Mouse (Mus musculus) stomach, embryonic 15.5 days (tissue): ENCODE measurements around the gene Slc24a2. TPM values are rescaled to one million over a fixed set of nuclear protein-coding genes. Genes with fewer than 3 reads are reported as not detected.

Experiments used
- ATAC-seq: fragments of 200-750 bp; cut with Nextera tagmentation; 2 replicates; pipeline ENCODE4 v1.8.0; 2017; ENCODE audit warnings: low read depth, moderate number of reproducible peaks, moderate TSS enrichment; ENCODE audit not compliant: insufficient read depth, low FRiP score
- H3K27ac ChIP-seq: fragments of 300-500 bp; sonication (generic); 2 replicates; pipeline ENCODE4 v1.5.1; 2015; ENCODE audit warnings: mild to moderate bottlenecking, inconsistent platforms
- H3K27me3 ChIP-seq: fragments of 300-500 bp; sonication (generic); replicated peaks from 2 replicates; pipeline ENCODE4 v1.6.1; 2015; ENCODE audit warnings: inconsistent platforms
- H3K36me3 ChIP-seq: fragments of 300-500 bp; sonication (generic); 2 replicates; pipeline ENCODE4 v1.6.1; 2015; ENCODE audit warnings: inconsistent platforms
- H3K4me1 ChIP-seq: fragments of 300-500 bp; sonication (generic); 2 replicates; pipeline ENCODE4 v1.6.1; 2015; ENCODE audit warnings: inconsistent platforms
- H3K4me2 ChIP-seq: fragments of 300-500 bp; sonication (generic); 2 replicates; pipeline ENCODE4 v1.6.1; 2015; ENCODE audit warnings: mild to moderate bottlenecking, inconsistent platforms
- H3K4me3 ChIP-seq: fragments of 300-500 bp; sonication (generic); replicated peaks from 2 replicates; pipeline ENCODE4 v1.5.1; 2015; ENCODE audit warnings: inconsistent platforms
- H3K9ac ChIP-seq: fragments of 300-500 bp; sonication (generic); 2 replicates; pipeline ENCODE4 v1.6.1; 2015; ENCODE audit warnings: inconsistent platforms
- H3K9me3 ChIP-seq: fragments of 300-500 bp; sonication (generic); 2 replicates; pipeline ENCODE4 v1.6.1; 2016; ENCODE audit warnings: inconsistent platforms
- WGBS: fragments of 180-500 bp; shearing (Covaris S2); methylation state at CpG from one replicate; pipeline ENCODE4 v1.1.7; 2015; 5-methylcytosine and 5-hydroxymethylcytosine counted together
- polyA plus RNA-seq: library from polyadenylated mRNA; unstranded; fragments of >200 nt; fragmentation: Nextera tagmentation; extraction: Ambion mirVana; gene quantifications from 2 replicates; pipeline ENCODE4 v1.2.1, GENCODE M21; 2015

Slc24a2 gene
- polyA plus RNA-seq: 0.10 and 0.22 TPM in 2 replicates

DNA sequence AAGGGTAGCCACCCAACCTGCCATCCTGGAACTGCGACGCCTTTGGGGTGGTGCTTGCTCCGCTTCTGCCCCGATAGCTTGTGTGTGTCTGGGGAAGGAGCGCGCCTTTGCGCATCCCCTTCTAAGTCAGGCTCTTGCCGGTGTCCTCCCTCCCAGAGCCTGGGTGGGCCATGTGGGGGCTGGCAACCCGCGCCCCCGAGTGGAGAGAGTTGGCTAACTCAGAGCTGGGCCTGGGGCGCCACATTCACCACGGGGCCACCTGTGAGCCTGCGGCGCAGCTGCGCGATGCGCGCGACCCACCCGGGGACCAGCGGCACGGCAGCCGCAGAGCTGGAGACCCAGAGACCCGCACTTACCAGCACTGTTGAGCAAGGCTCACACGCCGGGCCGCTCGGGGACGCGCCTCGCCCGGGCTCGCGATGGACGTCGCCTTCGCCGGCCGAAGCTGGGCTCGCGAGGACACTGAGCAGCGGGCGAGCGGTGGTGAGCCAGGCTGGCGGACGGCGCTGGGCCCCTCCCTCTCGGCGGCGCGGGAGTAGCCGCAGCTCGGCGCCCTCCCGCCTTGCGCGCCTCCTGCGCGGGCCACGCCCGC, at the start of gene Slc24a2:
TSS of gene Slc24a2 (minus strand) at position 518 of the 592 bp plus-strand sequence.
- Histone ChIP-seq H3K9me3 (no peaks in the 10 kb centered on the region), H3K9ac (no peak within 1 kb of the TSS), H3K4me1 (peaks cover 6% of the 10 kb centered on the region; the same call in 1 of the 2 replicates), H3K4me2 (peak within 1 kb of the TSS; percentile 98), H3K36me3 (no peaks in the 10 kb centered on the region), H3K27me3 (peaks cover 14% of the 10 kb centered on the region), H3K4me3 (peak within 1 kb of the TSS; percentile 48), H3K27ac (no peak within 1 kb of the TSS)
- WGBS: under 1% methylated on average over 62 of the region's 62 CpGs
- peak; percentile 92 for ATAC-seq

GRCm38 (mm10) chr4:87274825-87275224, 44.5 kb upstream of the Slc24a2 start:
- Histone ChIP-seq H3K4me1 (no peaks in the 10 kb centered on the region), H3K4me3 (no peak overlapping the region), H3K27me3 (no peaks in the 10 kb centered on the region), H3K27ac (no peak overlapping the region), H3K36me3 (no peaks in the 10 kb centered on the region), H3K4me2 (no peak overlapping the region), H3K9ac (no peak overlapping the region), H3K9me3 (no peaks in the 10 kb centered on the region)
- 19% methylated on average over 1 of the region's 1 CpGs for WGBS
- ATAC-seq: no peak

DNA sequence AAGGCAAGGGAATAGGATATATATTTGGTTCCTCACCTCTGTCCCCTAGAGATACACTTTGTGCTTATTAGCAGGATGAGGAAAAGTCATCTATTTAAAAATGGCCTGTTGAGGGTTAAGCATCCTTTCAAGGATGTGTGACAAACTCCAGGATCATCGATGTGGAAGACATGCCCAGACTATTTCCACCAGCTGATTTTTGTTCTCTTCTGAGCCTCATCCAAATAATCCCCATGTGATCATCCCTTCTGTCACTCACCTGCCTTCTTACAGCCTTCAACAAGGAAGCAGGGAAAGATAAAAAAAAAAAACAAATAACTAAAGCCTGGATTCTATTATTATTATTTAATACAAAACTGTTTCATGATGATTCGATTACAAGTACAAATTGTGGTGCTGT, 44.0 kb upstream of the Slc24a2 start:
- Histone ChIP-seq H3K9ac (no peak overlapping the region), H3K4me2 (no peak overlapping the region), H3K36me3 (no peaks in the 10 kb centered on the region), H3K27me3 (no peaks in the 10 kb centered on the region), H3K4me3 (no peak overlapping the region), H3K27ac (no peak overlapping the region), H3K9me3 (no peaks in the 10 kb centered on the region), H3K4me1 (no peaks in the 10 kb centered on the region)
- WGBS: 72% methylated on average over 2 of the region's 2 CpGs
- no peak for ATAC-seq

GRCm38 (mm10) chr4:87273476-87273875, 43.2 kb upstream of the Slc24a2 start:
- Histone ChIP-seq H3K27ac (no peak overlapping the region), H3K9ac (no peak overlapping the region), H3K27me3 (no peaks in the 10 kb centered on the region), H3K4me3 (no peak overlapping the region), H3K4me2 (no peak overlapping the region), H3K4me1 (no peaks in the 10 kb centered on the region), H3K36me3 (no peaks in the 10 kb centered on the region), H3K9me3 (no peaks in the 10 kb centered on the region)
- 93% methylated on average over 3 of the region's 3 CpGs for WGBS
- ATAC-seq: no peak

DNA sequence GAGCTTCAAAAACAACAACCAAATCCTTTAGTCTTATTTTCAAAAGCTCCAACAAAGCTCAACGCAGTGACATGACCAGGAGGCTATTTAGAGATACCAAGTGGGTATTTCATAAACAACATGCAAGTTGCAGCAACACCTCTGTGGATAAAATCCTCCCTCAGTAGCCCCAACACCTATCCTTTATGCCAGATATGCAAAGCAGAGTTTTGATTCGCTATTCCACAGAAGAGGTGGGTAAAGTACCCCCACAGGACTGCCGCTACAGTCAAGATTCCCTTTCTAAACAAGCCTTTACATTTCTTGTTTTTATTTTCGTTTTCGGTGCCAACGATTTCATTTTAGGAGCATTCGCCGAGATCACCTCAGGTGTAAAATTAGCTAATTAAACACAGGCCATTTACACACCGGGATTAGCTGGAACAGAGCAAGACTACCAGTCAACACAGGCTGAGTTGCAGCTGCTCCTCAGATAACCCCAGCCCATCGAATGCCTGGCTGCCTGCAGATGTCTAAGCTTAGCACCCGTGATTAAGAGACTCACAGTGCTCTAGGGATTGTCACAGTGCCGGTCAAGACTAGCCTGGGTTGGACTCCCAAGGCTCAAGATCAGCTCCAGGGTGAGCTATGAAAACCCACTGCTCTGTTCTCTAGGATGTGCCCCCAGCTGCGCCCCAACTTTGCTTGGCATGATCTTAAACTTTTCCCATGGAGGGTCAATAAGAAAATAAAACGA, 885 bp downstream of the Slc24a2 start:
- no peak overlapping the region for H3K9ac ChIP-seq
- ATAC-seq: no peak
- H3K27me3 ChIP-seq: peaks cover 14% of the 10 kb centered on the region
- peaks cover 6% of the 10 kb centered on the region; the same call in 1 of the 2 replicates for H3K4me1 ChIP-seq
- H3K36me3 ChIP-seq: no peaks in the 10 kb centered on the region
- no peaks in the 10 kb centered on the region for H3K9me3 ChIP-seq
- 19% methylated on average over 14 of the region's 14 CpGs for WGBS
- H3K4me3 ChIP-seq: peak overlapping the region; percentile 48
- H3K4me2 ChIP-seq: peak overlapping the region; percentile 98
- no peak overlapping the region for H3K27ac ChIP-seq

DNA sequence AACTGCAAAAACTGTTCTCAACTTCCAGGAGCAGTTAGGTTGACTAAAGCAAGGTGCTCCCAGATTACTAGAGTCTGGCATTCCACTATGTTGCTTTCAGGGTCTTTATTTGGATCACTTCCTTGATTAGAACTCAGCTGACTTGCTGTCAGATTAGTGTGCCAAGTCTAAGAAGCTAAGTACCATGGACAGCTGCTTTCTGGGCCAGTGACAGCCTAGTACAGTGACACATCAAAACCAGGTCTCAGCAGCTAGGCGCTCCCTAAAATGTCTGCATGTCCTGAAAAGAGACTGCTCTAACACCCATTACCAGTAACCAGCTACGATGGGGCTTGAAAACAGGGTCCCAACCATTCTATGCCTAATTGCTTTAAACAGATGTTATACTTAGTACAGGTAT, 8.7 kb downstream of the Slc24a2 start:
- Histone ChIP-seq H3K4me2 (no peak overlapping the region), H3K4me1 (no peaks in the 10 kb centered on the region), H3K9me3 (no peaks in the 10 kb centered on the region), H3K4me3 (no peak overlapping the region), H3K36me3 (no peaks in the 10 kb centered on the region), H3K27me3 (no peaks in the 10 kb centered on the region), H3K27ac (no peak overlapping the region), H3K9ac (no peak overlapping the region)
- ATAC-seq: no peak
- WGBS: 56% methylated on average over 2 of the region's 2 CpGs

- 71% methylated on average over 5 of the region's 5 CpGs for WGBS
- no peak overlapping the region for H3K9ac ChIP-seq
- H3K27ac ChIP-seq: no peak overlapping the region
- H3K27me3 ChIP-seq: no peaks in the 10 kb centered on the region
- no peaks in the 10 kb centered on the region for H3K9me3 ChIP-seq
- ATAC-seq: no peak
- H3K36me3 ChIP-seq: no peaks in the 10 kb centered on the region
- no peaks in the 10 kb centered on the region for H3K4me1 ChIP-seq
- no peak overlapping the region for H3K4me2 ChIP-seq
- no peak overlapping the region for H3K4me3 ChIP-seq
Measured at GRCm38 (mm10) chr4:87218196-87218595, 12.1 kb downstream of the Slc24a2 start.

DNA sequence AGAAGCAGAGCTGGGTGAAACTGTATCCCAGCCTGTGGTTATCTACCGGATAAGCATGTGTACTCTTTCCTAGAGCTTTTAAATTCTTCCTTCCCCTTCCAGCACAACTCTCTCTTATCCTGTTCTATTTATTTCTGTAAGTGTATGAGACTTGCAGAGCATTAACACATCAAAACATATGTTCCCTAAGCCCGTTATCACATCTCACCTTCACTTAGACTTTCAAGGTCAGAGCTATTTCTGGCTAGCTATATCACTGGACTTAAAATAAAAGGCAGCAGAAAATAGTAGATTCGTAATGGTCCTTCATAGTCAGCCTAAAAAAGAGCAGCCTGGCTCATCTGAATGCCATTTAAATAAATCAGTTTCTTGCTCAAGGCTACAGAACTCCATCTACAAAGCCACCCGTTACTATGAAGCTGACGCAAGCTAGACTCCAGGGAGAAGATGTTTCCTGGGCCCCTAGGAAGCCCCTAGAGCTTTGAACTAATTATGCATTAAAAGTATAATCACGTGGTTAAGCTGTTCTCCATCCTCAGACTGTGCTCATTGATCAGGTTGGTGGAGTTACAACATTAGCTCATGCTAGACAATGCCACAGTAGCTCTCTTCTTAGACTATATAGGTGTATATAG, 18.8 kb downstream of the Slc24a2 start:
- H3K9me3 ChIP-seq: no peaks in the 10 kb centered on the region
- H3K27me3 ChIP-seq: no peaks in the 10 kb centered on the region
- 68% methylated on average over 6 of the region's 6 CpGs for WGBS
- no peak overlapping the region for H3K9ac ChIP-seq
- H3K36me3 ChIP-seq: no peaks in the 10 kb centered on the region
- H3K27ac ChIP-seq: no peak overlapping the region
- no peaks in the 10 kb centered on the region for H3K4me1 ChIP-seq
- no peak for ATAC-seq
- H3K4me2 ChIP-seq: no peak overlapping the region
- no peak overlapping the region for H3K4me3 ChIP-seq

- 74% methylated on average over 3 of the region's 3 CpGs for WGBS
- Histone ChIP-seq H3K4me3 (no peak overlapping the region), H3K27ac (no peak overlapping the region), H3K9ac (no peak overlapping the region), H3K9me3 (no peaks in the 10 kb centered on the region), H3K4me1 (no peaks in the 10 kb centered on the region), H3K27me3 (no peaks in the 10 kb centered on the region), H3K4me2 (no peak overlapping the region), H3K36me3 (no peaks in the 10 kb centered on the region)
- ATAC-seq: no peak
Measured at GRCm38 (mm10) chr4:87210533-87210932, 19.7 kb downstream of the Slc24a2 start.

GRCm38 (mm10) chr4:87202081-87202480, 28.2 kb downstream of the Slc24a2 start:
- H3K4me3 ChIP-seq: no peak overlapping the region
- 74% methylated on average over 2 of the region's 2 CpGs for WGBS
- H3K36me3 ChIP-seq: no peaks in the 10 kb centered on the region
- H3K4me1 ChIP-seq: no peaks in the 10 kb centered on the region
- H3K9ac ChIP-seq: no peak overlapping the region
- no peak overlapping the region for H3K27ac ChIP-seq
- H3K4me2 ChIP-seq: no peak overlapping the region
- no peak for ATAC-seq
- no peaks in the 10 kb centered on the region for H3K27me3 ChIP-seq
- H3K9me3 ChIP-seq: no peaks in the 10 kb centered on the region

DNA sequence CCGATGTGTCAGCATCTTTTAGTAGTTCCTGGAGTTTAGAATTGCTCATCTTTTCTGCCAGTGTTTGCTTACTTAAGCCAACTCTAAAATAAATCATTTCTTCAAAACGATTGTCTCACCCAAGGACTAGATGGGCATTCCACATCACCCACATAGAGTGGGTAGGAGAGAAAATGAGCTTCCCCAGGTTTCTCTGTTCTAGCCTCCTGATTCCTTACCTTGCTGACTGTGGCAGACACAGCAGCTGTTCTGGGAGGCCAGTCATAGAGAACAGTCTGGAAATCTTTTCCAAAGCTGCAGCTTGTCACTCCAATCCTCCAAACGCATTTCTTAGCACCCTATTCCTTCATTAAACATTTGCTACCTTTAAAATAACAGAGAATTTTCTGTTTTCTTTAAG, 29.0 kb downstream of the Slc24a2 start:
- H3K27me3 ChIP-seq: no peaks in the 10 kb centered on the region
- H3K9me3 ChIP-seq: no peaks in the 10 kb centered on the region
- no peak overlapping the region for H3K9ac ChIP-seq
- H3K4me1 ChIP-seq: no peaks in the 10 kb centered on the region
- 53% methylated on average over 3 of the region's 3 CpGs for whole genome bisulfite sequencing
- no peak overlapping the region for H3K27ac ChIP-seq
- H3K4me3 ChIP-seq: no peak overlapping the region
- no peak overlapping the region for H3K4me2 ChIP-seq
- no peak for ATAC-seq
- no peaks in the 10 kb centered on the region for H3K36me3 ChIP-seq
